Mouse (Mus musculus) embryonic facial prominence, embryonic 10.5 days (tissue): Measurements from ENCODE around the gene Hydin. TPM values are rescaled to one million over a fixed set of nuclear protein-coding genes. Genes with fewer than 3 reads are reported as not detected.

Source experiments
- DNase-seq: peaks from one replicate; pipeline ENCODE4 v3.0.0-alpha.2; 2017; ENCODE audit warnings: low spot score
- H3K27ac ChIP-seq: fragments of 300-500 bp; sonication (generic); replicated peaks from 2 replicates; pipeline ENCODE4 v1.5.1; 2016; ENCODE audit warnings: mild to moderate bottlenecking
- H3K27me3 ChIP-seq: fragments of 300-500 bp; sonication (generic); replicated peaks from 2 replicates; pipeline ENCODE4 v1.6.1; 2016; ENCODE audit warnings: low read depth, mild to moderate bottlenecking; ENCODE audit not compliant: poor library complexity, severe bottlenecking
- H3K36me3 ChIP-seq: fragments of 300-500 bp; sonication (generic); replicated peaks from 2 replicates; pipeline ENCODE4 v1.6.1; 2016; ENCODE audit warnings: mild to moderate bottlenecking, moderate library complexity
- H3K4me1 ChIP-seq: fragments of 300-500 bp; sonication (generic); 2 replicates; pipeline ENCODE4 v1.6.1; 2016
- H3K4me3 ChIP-seq: fragments of 300-500 bp; sonication (generic); 2 replicates; pipeline ENCODE4 v1.5.1; 2016; ENCODE audit warnings: mild to moderate bottlenecking, moderate library complexity
- H3K9me3 ChIP-seq: fragments of 300-500 bp; sonication (generic); 2 replicates; pipeline ENCODE4 v1.6.1; 2016; ENCODE audit warnings: mild to moderate bottlenecking
- WGBS: fragments of 180-500 bp; shearing (Covaris S2); methylation state at CpG from one replicate; pipeline ENCODE4 v1.1.7; 2016; 5-methylcytosine and 5-hydroxymethylcytosine counted together
- polyA plus RNA-seq: library from polyadenylated mRNA; unstranded; fragments of >200 nt; fragmentation: Nextera tagmentation; extraction: Ambion mirVana; gene quantifications from 2 replicates; pipeline ENCODE4 v1.2.1, GENCODE M21; 2016

The Hydin gene
- polyA plus RNA-seq, 1 experiment from 2014 or later: 0.14 TPM

DNA sequence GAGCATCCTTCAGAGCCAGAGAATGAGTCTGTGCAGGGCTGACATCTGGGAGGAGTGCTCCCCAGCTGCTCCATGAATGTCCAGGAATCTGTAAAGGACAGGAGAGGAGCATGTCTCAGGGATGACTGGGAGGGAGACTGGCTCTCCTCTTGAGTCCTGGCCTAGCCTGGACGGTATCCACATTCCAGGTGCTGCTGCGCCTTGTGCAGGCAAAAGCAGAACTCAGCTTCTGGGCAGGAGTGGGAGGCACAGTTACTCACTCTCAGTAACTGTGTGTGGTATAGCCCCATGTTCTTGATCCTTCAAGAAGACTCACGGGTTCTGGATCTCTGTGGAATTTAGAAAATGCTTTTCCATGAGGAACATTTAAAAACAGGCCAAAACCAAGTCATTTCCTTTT lies 363.3 kb downstream of the Hydin start:
- H3K27me3 ChIP-seq: no peaks in the 10 kb centered on the region
- H3K4me1 ChIP-seq: no peaks in the 10 kb centered on the region
- 92% methylated on average over 3 of the region's 3 CpGs for WGBS
- H3K4me3 ChIP-seq: no peak overlapping the region
- H3K9me3 ChIP-seq: no peaks in the 10 kb centered on the region
- no peak overlapping the region for H3K27ac ChIP-seq
- peaks cover 41% of the 10 kb centered on the region for H3K36me3 ChIP-seq
- DNase-seq: no peak

DNA sequence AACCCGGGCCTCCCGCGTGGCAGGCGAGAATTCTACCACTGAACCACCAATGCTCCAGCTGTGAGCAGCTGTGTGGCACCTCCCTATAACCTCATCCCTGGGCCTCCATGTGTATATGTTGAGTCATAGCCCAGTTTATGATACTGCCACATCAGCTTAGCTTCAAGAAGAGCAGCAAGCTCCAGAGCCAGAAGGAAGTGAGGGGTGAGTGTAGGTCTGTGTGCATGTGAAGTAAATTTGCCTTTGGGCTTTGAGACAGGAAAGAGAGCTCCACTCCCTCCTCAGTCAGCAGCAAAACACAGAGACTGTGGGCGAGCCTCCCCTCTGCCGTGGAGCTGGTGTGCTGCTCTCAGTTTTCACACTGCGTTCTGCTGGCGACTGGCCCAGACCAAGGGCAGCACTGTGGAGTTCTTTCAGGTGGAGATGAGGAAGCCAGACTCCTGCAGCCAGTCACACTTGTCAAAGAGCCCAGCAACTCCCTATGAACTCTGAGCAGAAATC lies 363.8 kb downstream of the Hydin start:
- Histone ChIP-seq H3K27ac (no peak overlapping the region), H3K27me3 (no peaks in the 10 kb centered on the region), H3K9me3 (no peaks in the 10 kb centered on the region), H3K4me1 (no peaks in the 10 kb centered on the region), H3K4me3 (no peak overlapping the region), H3K36me3 (peaks cover 46% of the 10 kb centered on the region)
- WGBS: 88% methylated on average over 8 of the region's 8 CpGs
- DNase-seq: no peak

DNA sequence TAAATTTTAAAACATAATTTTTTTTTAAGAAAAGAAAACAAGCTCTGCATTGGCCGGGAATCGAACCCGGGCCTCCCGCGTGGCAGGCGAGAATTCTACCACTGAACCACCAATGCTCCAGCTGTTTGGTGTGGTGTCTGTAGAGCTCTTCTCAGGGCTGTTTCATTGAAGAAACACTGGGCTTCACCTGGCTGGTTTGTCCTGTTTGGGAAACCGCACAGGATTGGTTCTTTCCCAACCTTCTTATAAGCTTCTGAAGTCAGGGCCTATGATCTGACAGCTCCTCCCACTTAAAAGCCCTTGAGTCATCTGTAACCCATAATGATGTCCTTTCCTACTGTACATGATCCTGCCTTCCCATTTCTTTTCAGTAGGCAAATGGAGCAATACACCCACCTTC lies 364.4 kb downstream of the Hydin start:
- no peak for DNase-seq
- H3K4me1 ChIP-seq: no peaks in the 10 kb centered on the region
- H3K36me3 ChIP-seq: peaks cover 52% of the 10 kb centered on the region
- H3K27me3 ChIP-seq: no peaks in the 10 kb centered on the region
- H3K27ac ChIP-seq: no peak overlapping the region
- 92% methylated on average over 7 of the region's 7 CpGs for WGBS
- H3K4me3 ChIP-seq: no peak overlapping the region
- no peaks in the 10 kb centered on the region for H3K9me3 ChIP-seq

DNA sequence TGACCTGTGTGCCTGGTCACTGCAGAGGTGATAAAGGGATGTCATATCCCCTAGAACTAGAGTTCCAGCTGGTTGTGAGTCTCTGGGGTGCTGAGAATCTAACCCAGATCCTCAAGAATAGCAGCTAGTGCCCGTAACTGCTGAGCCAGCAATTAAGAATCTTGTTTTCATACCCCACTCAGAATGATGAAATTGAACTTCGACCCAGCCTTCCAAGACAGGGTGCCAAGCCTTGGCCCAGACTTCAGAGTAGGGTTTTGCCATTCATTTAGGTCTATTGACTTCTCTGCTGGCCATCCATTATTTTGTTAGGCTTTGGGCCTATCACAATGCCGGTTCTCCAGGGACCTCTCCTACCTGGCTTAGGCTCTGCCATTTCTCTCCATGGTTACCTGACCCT lies 367.0 kb downstream of the Hydin start:
- Histone ChIP-seq H3K27me3 (no peaks in the 10 kb centered on the region), H3K36me3 (peaks cover 78% of the 10 kb centered on the region), H3K4me3 (no peak overlapping the region), H3K4me1 (no peaks in the 10 kb centered on the region), H3K27ac (no peak overlapping the region), H3K9me3 (no peaks in the 10 kb centered on the region)
- WGBS: 95% methylated on average over 3 of the region's 3 CpGs
- no peak for DNase-seq

DNA sequence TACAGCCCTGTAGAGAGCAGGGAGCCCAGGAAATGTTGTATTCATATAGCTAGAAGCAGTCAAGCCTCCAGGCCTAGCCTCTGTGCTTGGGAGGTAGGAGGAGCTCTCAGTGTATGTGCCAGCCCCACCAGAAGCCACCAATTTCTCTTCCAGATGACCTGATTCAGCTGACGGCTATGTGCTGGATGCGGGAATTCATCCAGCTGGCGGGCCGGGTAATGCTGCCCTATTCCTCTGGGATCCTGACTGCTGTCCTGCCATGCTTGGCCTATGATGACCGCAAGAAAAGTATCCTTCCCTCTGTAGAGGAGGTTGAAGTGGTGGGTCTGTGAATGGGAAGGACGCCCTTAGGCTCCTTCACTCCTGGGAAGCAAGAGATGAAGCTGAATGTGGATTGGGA lies 369.4 kb downstream of the Hydin start:
- peaks cover 84% of the 10 kb centered on the region for H3K36me3 ChIP-seq
- H3K4me3 ChIP-seq: no peak overlapping the region
- no peaks in the 10 kb centered on the region for H3K4me1 ChIP-seq
- H3K9me3 ChIP-seq: no peaks in the 10 kb centered on the region
- WGBS: 92% methylated on average over 6 of the region's 6 CpGs
- no peak overlapping the region for H3K27ac ChIP-seq
- no peaks in the 10 kb centered on the region for H3K27me3 ChIP-seq
- no peak for DNase-seq

- Histone ChIP-seq H3K4me1 (no peaks in the 10 kb centered on the region), H3K36me3 (peaks cover 57% of the 10 kb centered on the region), H3K9me3 (no peaks in the 10 kb centered on the region), H3K4me3 (no peak overlapping the region), H3K27me3 (no peaks in the 10 kb centered on the region), H3K27ac (no peak overlapping the region)
- no peak for DNase-seq
- 92% methylated on average over 5 of the region's 5 CpGs for WGBS
These were observed 375.6 kb downstream of the Hydin start for GRCm38 (mm10) chr8:110642331-110642730.

DNA sequence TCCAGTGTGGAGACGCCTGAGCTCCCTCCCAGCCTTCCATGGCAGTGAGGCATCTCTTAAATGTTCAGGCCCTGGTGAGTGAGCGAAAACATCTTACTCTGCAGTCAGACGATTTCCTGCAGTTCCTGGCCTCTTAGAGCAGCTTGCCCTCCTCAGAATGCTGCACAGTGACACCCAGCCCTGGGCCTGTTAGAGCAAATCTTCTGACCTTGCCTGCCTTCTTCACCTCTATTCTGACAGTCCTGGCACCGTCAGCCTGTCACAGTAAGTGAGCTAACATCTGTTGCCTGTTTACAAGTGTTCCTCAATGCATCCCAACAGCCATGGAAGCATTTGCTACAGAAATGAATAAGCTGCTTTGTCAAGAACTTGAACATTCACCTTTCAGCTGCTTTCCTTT lies 376.4 kb downstream of the Hydin start:
- Histone ChIP-seq H3K9me3 (no peaks in the 10 kb centered on the region), H3K27ac (no peak overlapping the region), H3K4me1 (no peaks in the 10 kb centered on the region), H3K36me3 (peaks cover 49% of the 10 kb centered on the region), H3K4me3 (no peak overlapping the region), H3K27me3 (no peaks in the 10 kb centered on the region)
- 74% methylated on average over 4 of the region's 4 CpGs for WGBS
- no peak for DNase-seq

DNA sequence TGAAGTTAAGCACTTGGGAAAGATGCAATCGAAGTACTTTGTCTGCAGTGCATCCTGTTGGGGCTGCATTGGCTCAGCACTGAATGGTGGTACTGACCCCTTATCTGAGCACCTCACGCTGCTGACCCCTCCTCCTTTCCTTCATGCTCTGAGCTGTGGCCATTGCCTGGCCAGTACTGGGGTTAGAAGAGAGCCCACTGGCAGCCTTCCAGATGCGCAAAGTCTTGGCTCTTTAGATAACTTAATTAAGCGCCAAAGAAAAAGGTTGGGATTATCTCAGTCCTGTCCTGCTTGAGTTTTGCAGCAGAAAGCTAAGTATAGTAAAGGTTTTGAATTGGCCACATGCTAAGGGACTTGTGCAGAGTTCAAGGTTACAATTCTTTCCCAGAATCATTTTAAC lies 377.6 kb downstream of the Hydin start:
- Histone ChIP-seq H3K9me3 (no peaks in the 10 kb centered on the region), H3K27me3 (no peaks in the 10 kb centered on the region), H3K27ac (no peak overlapping the region), H3K4me3 (no peak overlapping the region), H3K36me3 (peaks cover 47% of the 10 kb centered on the region), H3K4me1 (no peaks in the 10 kb centered on the region)
- WGBS: 88% methylated on average over 4 of the region's 4 CpGs
- DNase-seq: no peak

DNA sequence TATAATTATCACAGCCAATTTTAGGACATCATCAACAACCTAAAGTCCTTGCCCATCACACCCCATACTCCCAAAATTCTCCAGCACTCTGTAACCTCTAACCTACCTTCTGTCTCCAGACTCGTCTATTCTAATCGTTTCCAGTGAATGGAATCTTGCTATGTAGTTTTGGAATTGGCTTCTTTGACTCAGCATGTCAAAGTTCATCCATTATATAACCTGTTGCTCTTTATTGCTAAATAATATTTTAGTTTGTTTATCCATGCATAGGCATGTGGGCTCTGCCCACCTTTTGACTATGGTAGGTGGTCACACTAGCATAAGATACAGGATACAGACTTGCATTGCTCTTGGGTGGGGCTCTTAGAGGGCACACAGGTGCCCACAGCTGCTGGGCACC lies 378.1 kb downstream of the Hydin start:
- WGBS: 85% methylated on average over 2 of the region's 2 CpGs
- Histone ChIP-seq H3K36me3 (peaks cover 49% of the 10 kb centered on the region), H3K4me3 (no peak overlapping the region), H3K9me3 (no peaks in the 10 kb centered on the region), H3K27ac (no peak overlapping the region), H3K27me3 (no peaks in the 10 kb centered on the region), H3K4me1 (no peaks in the 10 kb centered on the region)
- no peak for DNase-seq

DNA sequence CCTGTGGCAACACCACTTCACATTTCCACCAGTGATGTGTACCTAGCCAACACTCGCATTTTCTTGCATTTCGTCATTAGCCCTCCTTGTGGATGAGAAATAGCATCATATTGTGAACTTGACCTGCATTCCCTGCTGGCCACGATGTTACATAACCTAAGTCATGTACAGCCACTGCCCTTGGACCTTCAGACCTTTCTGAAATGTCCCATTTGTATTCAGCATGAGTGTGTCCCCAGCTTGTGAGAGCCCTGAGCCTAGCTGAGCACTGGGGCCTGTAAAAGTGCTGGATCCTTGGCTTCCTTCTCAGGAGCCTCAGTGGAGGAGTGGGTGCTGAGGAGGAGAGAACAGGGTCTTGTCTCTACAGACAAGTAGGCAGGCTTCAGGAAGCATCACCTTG lies 378.6 kb downstream of the Hydin start:
- Histone ChIP-seq H3K36me3 (peaks cover 50% of the 10 kb centered on the region), H3K9me3 (no peaks in the 10 kb centered on the region), H3K4me3 (no peak overlapping the region), H3K4me1 (no peaks in the 10 kb centered on the region), H3K27ac (no peak overlapping the region), H3K27me3 (no peaks in the 10 kb centered on the region)
- WGBS: 88% methylated on average over 3 of the region's 3 CpGs
- no peak for DNase-seq

GRCm38 (mm10) chr8:110646064-110646463 lies 379.3 kb downstream of the Hydin start:
- Histone ChIP-seq H3K27ac (no peak overlapping the region), H3K9me3 (no peaks in the 10 kb centered on the region), H3K27me3 (no peaks in the 10 kb centered on the region), H3K4me1 (no peaks in the 10 kb centered on the region), H3K36me3 (peaks cover 56% of the 10 kb centered on the region), H3K4me3 (no peak overlapping the region)
- 41% methylated on average over 6 of the region's 6 CpGs for WGBS
- DNase-seq: peak; percentile 68

GRCm38 (mm10) chr8:110648577-110648976 lies 381.8 kb downstream of the Hydin start:
- Histone ChIP-seq H3K4me1 (no peaks in the 10 kb centered on the region), H3K27ac (no peak overlapping the region), H3K9me3 (no peaks in the 10 kb centered on the region), H3K36me3 (peaks cover 60% of the 10 kb centered on the region), H3K4me3 (no peak overlapping the region), H3K27me3 (no peaks in the 10 kb centered on the region)
- 96% methylated on average over 3 of the region's 3 CpGs for WGBS
- no peak for DNase-seq

GRCm38 (mm10) chr8:110649286-110649685 lies 382.5 kb downstream of the Hydin start:
- DNase-seq: no peak
- peaks cover 63% of the 10 kb centered on the region for H3K36me3 ChIP-seq
- no peak overlapping the region for H3K4me3 ChIP-seq
- WGBS: 92% methylated on average over 6 of the region's 6 CpGs
- no peak overlapping the region for H3K27ac ChIP-seq
- no peaks in the 10 kb centered on the region for H3K9me3 ChIP-seq
- H3K4me1 ChIP-seq: no peaks in the 10 kb centered on the region
- H3K27me3 ChIP-seq: no peaks in the 10 kb centered on the region

- no peak overlapping the region for H3K27ac ChIP-seq
- no peak overlapping the region for H3K4me3 ChIP-seq
- H3K4me1 ChIP-seq: no peaks in the 10 kb centered on the region
- H3K27me3 ChIP-seq: no peaks in the 10 kb centered on the region
- peaks cover 64% of the 10 kb centered on the region for H3K36me3 ChIP-seq
- DNase-seq: no peak
- no peaks in the 10 kb centered on the region for H3K9me3 ChIP-seq
- WGBS: 87% methylated on average over 9 of the region's 9 CpGs
These were observed 384.1 kb downstream of the Hydin start for GRCm38 (mm10) chr8:110650838-110651237.
